Mouse (Mus musculus) stomach, embryonic 14.5 days (tissue): Measurements from ENCODE around the gene Cinp. TPM values are rescaled to one million over a fixed set of nuclear protein-coding genes. Genes with fewer than 3 reads are reported as not detected.
"Not testable (repeated sequence)": the region's sequence is repeated elsewhere in the genome, so short reads cannot be mapped to it uniquely, and the experiment has no call there.

Experiments used
- ATAC-seq: fragments of 200-750 bp; cut with Nextera tagmentation; 2 replicates; pipeline ENCODE4 v1.8.0; 2017; ENCODE audit warnings: low read depth, moderate TSS enrichment; ENCODE audit not compliant: insufficient number of reproducible peaks, insufficient read depth, low FRiP score
- H3K27ac ChIP-seq: fragments of 300-500 bp; sonication (generic); 2 replicates; pipeline ENCODE4 v1.5.1; 2014; ENCODE audit warnings: mild to moderate bottlenecking, low read length, moderate library complexity, mixed read lengths
- H3K27me3 ChIP-seq: fragments of 300-500 bp; sonication (generic); 2 replicates; pipeline ENCODE4 v1.6.1; 2014; ENCODE audit warnings: low read length, control low read depth, mixed read lengths; ENCODE audit not compliant: control insufficient read depth, insufficient read depth
- H3K36me3 ChIP-seq: fragments of 300-500 bp; sonication (generic); 2 replicates; pipeline ENCODE4 v1.6.1; 2014; ENCODE audit warnings: mild to moderate bottlenecking, control low read depth, low read length, moderate library complexity, mixed read lengths; ENCODE audit not compliant: control insufficient read depth, insufficient read depth
- H3K4me1 ChIP-seq: fragments of 300-500 bp; sonication (generic); 2 replicates; pipeline ENCODE4 v1.6.1; 2014; ENCODE audit warnings: low read length, control low read depth, mixed read lengths; ENCODE audit not compliant: control insufficient read depth, insufficient read depth
- H3K4me2 ChIP-seq: fragments of 300-500 bp; sonication (generic); replicated peaks from 2 replicates; pipeline ENCODE4 v1.6.1; 2014; ENCODE audit warnings: low read depth, low read length, control low read depth
- H3K4me3 ChIP-seq: fragments of 300-500 bp; sonication (generic); 2 replicates; pipeline ENCODE4 v1.5.1; 2014; ENCODE audit warnings: low read depth, low read length, control low read depth
- H3K9ac ChIP-seq: fragments of 300-500 bp; sonication (generic); replicated peaks from 2 replicates; pipeline ENCODE4 v1.6.1; 2014; ENCODE audit warnings: low read depth, mild to moderate bottlenecking, control low read depth, low read length, moderate library complexity, mixed read lengths
- H3K9me3 ChIP-seq: fragments of 300-500 bp; sonication (generic); 2 replicates; pipeline ENCODE4 v1.6.1; 2016; ENCODE audit warnings: low read depth, low read length, control low read depth; ENCODE audit not compliant: control insufficient read depth
- WGBS: fragments of 180-500 bp; shearing (Covaris S2); extraction: QIAGEN DNeasy Blood & Tissue Kit; methylation state at CpG from one replicate; pipeline ENCODE4 v1.1.7; 2014; 5-methylcytosine and 5-hydroxymethylcytosine counted together
- polyA plus RNA-seq: library from polyadenylated mRNA; unstranded; fragments of >200 nt; fragmentation: Nextera tagmentation; extraction: Ambion mirVana; gene quantifications from 2 replicates; pipeline ENCODE4 v1.2.1, GENCODE M21; 2014

The Cinp gene
- polyA plus RNA-seq, 1 experiment from 2014 or later = 89.5 TPM

- Histone ChIP-seq H3K27me3 (no peaks in the 10 kb centered on the region), H3K4me2 (no peak overlapping the region), H3K4me3 (no peak overlapping the region), H3K9ac (no peak overlapping the region), H3K27ac (no peak overlapping the region), H3K4me1 (no peaks in the 10 kb centered on the region), H3K36me3 (peaks cover 44% of the 10 kb centered on the region), H3K9me3 (no peaks in the 10 kb centered on the region)
- WGBS = 80% methylated on average over 5 of the region's 5 CpGs
- ATAC-seq = no peak
Observed at GRCm38 (mm10) chr12:110871247-110871646, 17.7 kb downstream of the Cinp start.

- Histone ChIP-seq H3K9me3 (no peaks in the 10 kb centered on the region), H3K4me2 (no peak overlapping the region), H3K27me3 (no peaks in the 10 kb centered on the region), H3K9ac (no peak overlapping the region), H3K4me3 (no peak overlapping the region), H3K4me1 (no peaks in the 10 kb centered on the region), H3K27ac (no peak overlapping the region), H3K36me3 (peaks cover 43% of the 10 kb centered on the region)
- no peak for ATAC-seq
- 80% methylated on average over 4 of the region's 4 CpGs for WGBS
Observed at GRCm38 (mm10) chr12:110870107-110870506, 18.8 kb downstream of the Cinp start.

GRCm38 (mm10) chr12:110865989-110866388 lies 23.0 kb downstream of the Cinp start:
- Histone ChIP-seq H3K4me2 (no peak overlapping the region), H3K36me3 (peaks cover 40% of the 10 kb centered on the region), H3K27me3 (no peaks in the 10 kb centered on the region), H3K9ac (no peak overlapping the region), H3K4me1 (no peaks in the 10 kb centered on the region), H3K9me3 (no peaks in the 10 kb centered on the region), H3K27ac (no peak overlapping the region), H3K4me3 (no peak overlapping the region)
- no peak for ATAC-seq
- 87% methylated on average over 10 of the region's 10 CpGs for WGBS

GRCm38 (mm10) chr12:110865571-110865970 lies 23.4 kb downstream of the Cinp start:
- Histone ChIP-seq H3K4me1 (no peaks in the 10 kb centered on the region), H3K4me3 (no peak overlapping the region), H3K27me3 (no peaks in the 10 kb centered on the region), H3K9ac (no peak overlapping the region), H3K9me3 (no peaks in the 10 kb centered on the region), H3K36me3 (peaks cover 40% of the 10 kb centered on the region), H3K4me2 (no peak overlapping the region), H3K27ac (no peak overlapping the region)
- WGBS = 69% methylated on average over 6 of the region's 6 CpGs
- no peak for ATAC-seq

- Histone ChIP-seq H3K27me3 (no peaks in the 10 kb centered on the region), H3K4me3 (no peak overlapping the region), H3K36me3 (peaks cover 43% of the 10 kb centered on the region), H3K9me3 (no peaks in the 10 kb centered on the region), H3K4me1 (no peaks in the 10 kb centered on the region), H3K27ac (no peak overlapping the region), H3K9ac (no peak overlapping the region), H3K4me2 (no peak overlapping the region)
- 91% methylated on average over 6 of the region's 6 CpGs for WGBS
- no peak for ATAC-seq
Observed at GRCm38 (mm10) chr12:110864008-110864407, 24.9 kb downstream of the Cinp start.

- no peak for ATAC-seq
- Histone ChIP-seq H3K9ac (no peak overlapping the region), H3K4me2 (no peak overlapping the region), H3K4me1 (no peaks in the 10 kb centered on the region), H3K27ac (no peak overlapping the region), H3K36me3 (peaks cover 35% of the 10 kb centered on the region), H3K27me3 (no peaks in the 10 kb centered on the region), H3K9me3 (no peaks in the 10 kb centered on the region), H3K4me3 (no peak overlapping the region)
- WGBS = 41% methylated on average over 7 of the region's 7 CpGs
Observed at GRCm38 (mm10) chr12:110861256-110861655, 27.7 kb downstream of the Cinp start.

- Histone ChIP-seq H3K36me3 (peaks cover 43% of the 10 kb centered on the region), H3K27ac (no peak overlapping the region), H3K27me3 (no peaks in the 10 kb centered on the region), H3K4me3 (no peak overlapping the region), H3K9ac (no peak overlapping the region), H3K4me1 (no peaks in the 10 kb centered on the region), H3K9me3 (no peaks in the 10 kb centered on the region), H3K4me2 (no peak overlapping the region)
- ATAC-seq = no peak
Observed at GRCm38 (mm10) chr12:110860293-110860692, 28.7 kb downstream of the Cinp start.

GRCm38 (mm10) chr12:110858681-110859080 lies 30.3 kb downstream of the Cinp start:
- 94% methylated on average over 15 of the region's 15 CpGs for WGBS
- H3K9ac ChIP-seq, ATAC-seq, H3K27ac ChIP-seq, H3K9me3 ChIP-seq, H3K27me3 ChIP-seq, H3K4me1 ChIP-seq, H3K4me3 ChIP-seq, H3K4me2 ChIP-seq: not testable (repeated sequence)
- peaks cover 36% of the 10 kb centered on the region for H3K36me3 ChIP-seq

GRCm38 (mm10) chr12:110857196-110857595 lies 31.7 kb downstream of the Cinp start:
- H3K9ac ChIP-seq = no peak overlapping the region
- H3K4me3 ChIP-seq = no peak overlapping the region
- H3K27me3 ChIP-seq = no peaks in the 10 kb centered on the region
- WGBS = 82% methylated on average over 7 of the region's 7 CpGs
- no peak for ATAC-seq
- no peak overlapping the region for H3K4me2 ChIP-seq
- H3K4me1 ChIP-seq = no peaks in the 10 kb centered on the region
- peaks cover 31% of the 10 kb centered on the region for H3K36me3 ChIP-seq
- no peak overlapping the region for H3K27ac ChIP-seq
- no peaks in the 10 kb centered on the region for H3K9me3 ChIP-seq
